Mouse (Mus musculus) G1E (cell line): ENCODE measurements at regions not wholly inside any gene's neighbourhood (a gene's known extent, or its start where the extent isn't known, plus 50 kb on each side); places are given as distances from the start of the nearest gene placed in this dataset.

Experiments
- ATAC-seq: 2 replicates; pipeline ENCODE4 v1.8.0; 2016; ENCODE audit warnings: mild to moderate bottlenecking; ENCODE audit not compliant: insufficient number of reproducible peaks, poor library complexity, low FRiP score, severe bottlenecking; ENCODE audit errors: extremely low read depth
- DNase-seq: peaks from one replicate; pipeline ENCODE4 v3.0.0; 2012; ENCODE audit warnings: low spot score
- H3K27me3 ChIP-seq: 2 replicates; pipeline ENCODE4 v1.6.1; 2012; ENCODE audit warnings: mild to moderate bottlenecking, low read length, inconsistent platforms; ENCODE audit not compliant: insufficient read depth
- H3K36me3 ChIP-seq: replicated peaks from 2 replicates; pipeline ENCODE3; 2012; ENCODE audit warnings: mild to moderate bottlenecking, inconsistent platforms
- H3K4me1 ChIP-seq: 2 replicates; pipeline ENCODE4 v1.6.1; 2012; ENCODE audit warnings: low read depth, low read length, inconsistent platforms, mixed read lengths; ENCODE audit not compliant: insufficient read depth
- H3K4me3 ChIP-seq: 2 replicates; pipeline ENCODE4 v1.5.1; 2012; ENCODE audit warnings: low read depth, mild to moderate bottlenecking, inconsistent platforms, low read length, moderate library complexity, mixed read lengths
- H3K9me3 ChIP-seq: replicated peaks from 2 replicates; pipeline ENCODE4 v1.6.1; 2012; ENCODE audit warnings: inconsistent platforms
- CTCF ChIP-seq: IDR thresholded peaks from 2 replicates; pipeline ENCODE4 v1.5.1; 2012; ENCODE audit warnings: low read depth, low read length, inconsistent platforms, mixed read lengths
- GATA1 ChIP-seq: IDR thresholded peaks from 2 replicates; pipeline ENCODE4 v1.6.1; 2012; ENCODE audit warnings: borderline replicate concordance, low read length, inconsistent platforms, mixed read lengths
- GATA2 ChIP-seq: IDR thresholded peaks from 2 replicates; pipeline ENCODE4 v1.6.1; 2012; ENCODE audit warnings: low read depth, low read length, inconsistent platforms, borderline replicate concordance
- POLR2AphosphoS5 ChIP-seq: IDR thresholded peaks from 2 replicates; pipeline ENCODE4 v1.6.1; 2012; ENCODE audit warnings: low read depth, low read length, inconsistent platforms; ENCODE audit not compliant: insufficient replicate concordance
- TAL1 ChIP-seq: conservative IDR thresholded peaks from 2 replicates; pipeline ENCODE4 v1.6.1; 2012; ENCODE audit warnings: low read depth, low read length, inconsistent platforms, mixed read lengths

DNA sequence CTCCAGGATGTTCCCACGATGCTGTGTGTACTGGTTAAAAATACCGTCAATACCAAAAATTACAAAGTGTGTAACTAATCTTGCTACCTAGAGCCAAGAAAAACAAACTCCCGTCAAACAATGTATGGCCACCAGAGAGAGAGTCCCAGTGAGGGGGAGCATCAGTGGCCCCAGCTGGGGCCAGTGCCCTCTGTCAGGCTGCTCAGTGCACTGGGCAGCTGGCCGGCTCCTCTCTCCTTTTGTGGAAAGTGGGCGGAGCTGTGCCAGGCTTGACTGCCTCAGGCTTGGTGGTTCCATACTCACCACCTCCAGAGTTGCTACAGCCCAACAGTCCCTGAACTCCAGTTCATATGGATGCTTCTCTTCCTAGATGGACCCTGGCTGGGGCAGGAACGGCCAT lies 53.8 kb upstream of the Sept5 start:
- TF ChIP-seq POLR2AphosphoS5 (no peak), GATA1 (no peak), CTCF (no peak), GATA2 (no peak), TAL1 (no peak)
- Histone ChIP-seq H3K27me3 (peaks cover 32% of the 10 kb centered on the region), H3K36me3 (no peaks in the 10 kb centered on the region), H3K9me3 (no peaks in the 10 kb centered on the region), H3K4me3 (no peak overlapping the region), H3K4me1 (peaks cover 7% of the 10 kb centered on the region)
- DNase-seq, result no peak
- ATAC-seq, result no peak

DNA sequence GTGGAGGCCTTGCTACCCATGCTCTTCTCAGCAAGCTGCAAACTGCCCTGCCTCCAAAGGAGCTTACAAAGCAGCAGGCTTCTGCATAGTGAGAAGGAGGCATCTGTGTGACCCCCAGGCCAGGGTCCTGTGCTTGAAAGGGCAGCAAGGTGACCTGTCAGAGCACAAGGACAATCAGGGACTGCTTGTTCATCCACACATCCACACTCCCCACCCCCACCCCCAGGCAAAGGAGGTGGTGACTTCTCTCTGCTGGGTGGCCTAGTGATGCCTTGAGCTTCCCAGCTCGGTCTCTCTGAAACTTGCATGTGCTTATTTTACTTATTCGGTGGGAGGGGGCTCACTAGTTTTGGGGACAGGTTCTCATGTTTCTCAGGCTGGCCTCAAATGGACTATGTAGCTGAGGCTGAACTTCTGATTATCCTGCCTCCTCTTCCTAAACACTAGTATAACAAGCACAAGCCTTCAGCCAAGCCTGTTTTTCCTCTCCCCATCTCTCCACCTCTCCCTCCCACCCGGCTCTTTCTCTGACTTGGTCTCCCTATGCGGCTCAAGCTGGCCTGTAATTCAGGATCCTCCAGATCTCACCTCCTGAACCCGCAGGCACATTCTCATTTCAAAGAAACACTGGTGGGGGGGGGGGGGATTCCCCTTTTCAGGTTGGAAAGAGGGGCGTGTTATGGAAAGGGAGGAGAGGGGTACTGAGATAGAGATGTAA lies 56.4 kb upstream of the Sept5 start:
- H3K4me1 ChIP-seq, result peaks cover 7% of the 10 kb centered on the region

DNA sequence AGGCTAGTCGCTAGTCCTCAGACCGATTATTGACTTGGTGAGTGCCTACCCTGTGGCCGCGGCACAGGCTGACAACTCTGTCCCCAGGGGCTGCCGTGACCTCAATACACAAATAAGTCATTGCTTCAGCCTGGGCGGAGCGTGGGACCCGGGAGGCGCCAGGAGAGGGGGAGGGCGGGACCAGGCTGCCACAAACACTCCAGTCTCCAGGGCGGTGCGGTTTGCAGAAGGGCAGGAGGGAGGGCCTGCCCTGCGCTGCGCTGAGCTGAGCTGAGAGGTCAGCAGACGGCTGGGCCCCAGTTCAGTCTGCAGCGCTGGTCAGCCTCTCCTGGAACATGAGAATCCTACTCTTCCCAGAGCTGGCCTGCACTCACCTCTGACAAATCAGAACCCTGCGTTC lies 57.2 kb upstream of the Sept5 start:
- no peaks in the 10 kb centered on the region for H3K36me3 ChIP-seq
- peak overlapping the region; percentile 27; the same call in 1 of the 2 replicates for H3K4me3 ChIP-seq
- peaks cover 33% of the 10 kb centered on the region for H3K27me3 ChIP-seq
- no peak for ATAC-seq
- H3K9me3 ChIP-seq, result no peaks in the 10 kb centered on the region
- TF ChIP-seq GATA2, result no peak
- TF ChIP-seq GATA1, result no peak
- TF ChIP-seq POLR2AphosphoS5, result no peak
- no peak for TF ChIP-seq TAL1
- no peak for TF ChIP-seq CTCF
- peak; percentile 30 for DNase-seq
- H3K4me1 ChIP-seq, result peaks cover 7% of the 10 kb centered on the region

More for the DNA sequence above, 56.4 kb upstream of the Sept5 start:
- ATAC-seq (no peak), DNase-seq (no peak)
- Histone ChIP-seq H3K27me3 (peaks cover 32% of the 10 kb centered on the region), H3K9me3 (no peaks in the 10 kb centered on the region), H3K4me3 (no peak overlapping the region), H3K36me3 (no peaks in the 10 kb centered on the region)
- TF ChIP-seq GATA1 (no peak), TAL1 (no peak), POLR2AphosphoS5 (no peak), CTCF (no peak), GATA2 (no peak)

DNA sequence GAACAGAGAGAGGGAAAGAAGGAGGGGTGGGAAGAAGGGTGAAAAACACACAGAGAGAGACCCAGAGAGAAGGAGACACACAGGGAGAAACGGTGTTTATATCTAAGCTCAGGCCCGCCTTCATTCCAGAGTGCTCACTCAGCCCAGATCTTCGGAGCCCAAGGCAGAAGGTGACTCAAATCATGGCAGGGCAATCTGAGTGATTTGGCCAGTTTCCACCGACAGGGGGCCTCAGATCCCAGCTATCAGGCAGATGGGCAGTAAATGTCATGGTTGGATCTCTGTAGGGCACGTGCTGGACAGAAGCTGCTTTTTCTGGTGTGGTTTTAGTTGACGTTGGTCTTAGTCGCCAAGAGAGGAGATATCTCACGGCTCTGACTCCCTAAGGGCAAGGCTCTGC lies 57.6 kb upstream of the Sept5 start:
- DNase-seq, result peak; percentile 20
- Histone ChIP-seq H3K27me3 (peaks cover 35% of the 10 kb centered on the region), H3K4me3 (no peak overlapping the region), H3K9me3 (no peaks in the 10 kb centered on the region), H3K36me3 (no peaks in the 10 kb centered on the region), H3K4me1 (peaks cover 7% of the 10 kb centered on the region)
- ATAC-seq, result no peak
- TF ChIP-seq POLR2AphosphoS5 (no peak), GATA2 (no peak), GATA1 (no peak), CTCF (0 out of 2 replicates have a peak, but pooled peaks have one; percentile 4)

DNA sequence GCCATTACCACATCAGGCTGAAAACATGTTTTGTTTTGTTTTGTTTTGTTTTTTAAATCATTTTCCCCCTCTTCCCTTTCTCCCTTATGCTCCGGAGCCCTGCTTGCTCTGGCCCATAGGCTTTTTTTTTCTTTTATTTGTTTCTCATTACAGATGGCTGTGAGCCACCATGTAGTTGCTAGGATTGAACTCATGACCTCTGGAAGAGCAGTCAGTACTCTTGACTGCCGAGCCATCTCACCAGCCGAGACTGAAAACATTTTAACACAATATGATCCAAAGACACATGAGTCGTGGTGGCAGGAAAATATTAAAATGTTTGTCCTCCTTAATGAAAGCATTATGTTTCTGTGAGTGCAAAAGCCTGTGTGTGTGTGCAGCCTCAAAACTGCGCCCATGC lies 65.8 kb upstream of the Sept5 start:
- Histone ChIP-seq H3K9me3 (no peaks in the 10 kb centered on the region), H3K4me1 (no peaks in the 10 kb centered on the region), H3K36me3 (no peaks in the 10 kb centered on the region), H3K4me3 (no peak overlapping the region), H3K27me3 (peaks cover 20% of the 10 kb centered on the region)
- DNase-seq (no peak), ATAC-seq (no peak)
- TF ChIP-seq POLR2AphosphoS5, result no peak
- no peak for TF ChIP-seq GATA2
- no peak for TF ChIP-seq GATA1
- TF ChIP-seq TAL1, result no peak
- TF ChIP-seq CTCF, result no peak

DNA sequence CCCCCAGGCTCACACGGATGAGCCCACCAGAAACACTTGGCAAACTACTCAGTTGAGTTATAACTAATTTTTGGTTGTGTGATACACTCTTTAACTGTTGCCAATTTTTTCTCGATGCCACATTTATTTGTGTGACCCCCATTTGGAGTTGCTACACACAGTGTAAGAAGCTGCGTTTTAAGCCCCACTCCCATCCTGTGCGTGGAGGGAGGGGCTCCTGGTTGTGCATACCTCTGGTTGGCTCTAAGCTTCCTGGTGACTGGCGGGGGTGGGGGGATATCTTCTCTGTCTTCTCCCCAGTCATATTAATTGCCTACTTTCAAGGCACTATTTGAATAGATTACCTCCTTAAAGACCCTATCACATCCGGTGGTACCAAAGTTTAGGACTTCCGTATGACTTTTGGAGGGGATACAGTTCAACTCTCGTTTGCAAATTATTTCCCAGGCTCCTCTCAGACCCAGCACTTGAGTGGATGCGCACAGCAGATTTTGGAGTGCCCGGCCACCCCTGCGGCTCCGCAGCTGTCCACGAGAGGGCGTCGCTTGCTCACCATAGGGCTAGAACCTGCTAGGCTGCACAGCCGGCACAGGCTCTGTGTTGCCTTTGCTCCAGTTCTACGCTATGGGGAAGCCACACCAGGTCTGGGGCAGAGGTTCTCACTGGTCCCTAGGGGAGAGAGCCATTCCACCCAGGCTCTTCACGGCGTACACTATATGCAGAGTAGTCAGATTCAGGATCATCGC lies 66.5 kb upstream of the Sept5 start:
- H3K4me1 ChIP-seq, result no peaks in the 10 kb centered on the region
- DNase-seq (no peak), ATAC-seq (no peak)
- no peak overlapping the region for H3K4me3 ChIP-seq
- TF ChIP-seq GATA1 (no peak), GATA2 (no peak), CTCF (peak; percentile 46; the same call in 1 of the 2 replicates), TAL1 (no peak), POLR2AphosphoS5 (no peak)
- H3K36me3 ChIP-seq, result no peaks in the 10 kb centered on the region
- no peaks in the 10 kb centered on the region for H3K9me3 ChIP-seq
- H3K27me3 ChIP-seq, result peaks cover 20% of the 10 kb centered on the region
